Mouse (Mus musculus) forebrain, embryonic 12.5 days (tissue): Measurements from ENCODE around the gene Sox12. TPM values are rescaled to one million over a fixed set of nuclear protein-coding genes. Genes with fewer than 3 reads are reported as not detected.
A peak's percentile ranks its signal among the peaks of the same experiment; 100 is the strongest.

ENCODE experiments used
- ATAC-seq: fragments of 200-750 bp; cut with Nextera tagmentation; 2 replicates; pipeline ENCODE4 v1.8.0; 2017; ENCODE audit warnings: moderate TSS enrichment; ENCODE audit not compliant: low FRiP score
- H3K27ac ChIP-seq: fragments of 300-500 bp; sonication (generic); 2 replicates; pipeline ENCODE4 v1.5.1; 2016; ENCODE audit warnings: mild to moderate bottlenecking
- H3K27me3 ChIP-seq: fragments of 300-500 bp; sonication (generic); 2 replicates; pipeline ENCODE4 v1.6.1; 2016; ENCODE audit warnings: mild to moderate bottlenecking
- H3K36me3 ChIP-seq: fragments of 300-500 bp; sonication (generic); replicated peaks from 2 replicates; pipeline ENCODE4 v1.6.1; 2016; ENCODE audit warnings: mild to moderate bottlenecking
- H3K4me1 ChIP-seq: fragments of 300-500 bp; sonication (generic); 2 replicates; pipeline ENCODE4 v1.6.1; 2016
- H3K4me2 ChIP-seq: fragments of 300-500 bp; sonication (generic); 2 replicates; pipeline ENCODE4 v1.6.1; 2016; ENCODE audit warnings: mild to moderate bottlenecking, moderate library complexity
- H3K4me3 ChIP-seq: fragments of 300-500 bp; sonication (generic); replicated peaks from 2 replicates; pipeline ENCODE4 v1.5.1; 2016; ENCODE audit warnings: mild to moderate bottlenecking
- H3K9ac ChIP-seq: fragments of 300-500 bp; sonication (generic); 2 replicates; pipeline ENCODE4 v1.6.1; 2016; ENCODE audit warnings: mild to moderate bottlenecking
- H3K9me3 ChIP-seq: fragments of 300-500 bp; sonication (generic); 2 replicates; pipeline ENCODE4 v1.6.1; 2016
- WGBS: fragments of 180-500 bp; shearing (Covaris S2); methylation state at CpG from one replicate; pipeline ENCODE4 v1.1.7; 2016; 5-methylcytosine and 5-hydroxymethylcytosine counted together
- polyA plus RNA-seq: library from polyadenylated mRNA; unstranded; fragments of >200 nt; fragmentation: Nextera tagmentation; extraction: Ambion mirVana; gene quantifications from 2 replicates; pipeline ENCODE4 v1.2.1, GENCODE M21; 2016

Gene Sox12
- polyA plus RNA-seq, 1 experiment from 2014 or later = 19.3 TPM

DNA sequence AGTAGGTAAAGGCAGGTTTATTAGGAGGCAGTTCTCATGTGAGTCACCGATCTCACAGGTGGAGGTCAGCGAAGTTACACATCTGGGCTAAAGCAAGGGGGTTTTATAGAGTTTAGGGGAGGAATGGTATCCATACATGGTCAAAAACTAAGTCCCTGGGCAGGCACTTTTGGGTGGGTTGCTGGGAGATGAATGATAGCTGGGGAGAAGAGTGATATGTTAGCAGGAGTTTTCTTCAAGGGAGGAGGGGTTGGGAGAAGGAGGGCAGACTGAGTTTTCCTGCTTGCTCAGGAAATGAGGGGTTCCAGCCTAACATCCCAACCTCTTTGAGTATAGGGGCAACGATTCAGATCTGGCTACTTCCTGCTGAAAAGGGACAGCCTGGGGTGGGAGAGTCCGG lies 17.4 kb upstream of the Sox12 start, which contains the start of gene 6820408C15Rik:
TSS of gene 6820408C15Rik (plus strand) at position 301 of the 400 bp plus-strand sequence.
- no peak for ATAC-seq
- Histone ChIP-seq H3K27ac (peak within 1 kb of the TSS; percentile 96), H3K9ac (peak within 1 kb of the TSS; percentile 98), H3K27me3 (no peaks in the 10 kb centered on the region), H3K4me1 (peaks cover 32% of the 10 kb centered on the region), H3K9me3 (peaks cover 4% of the 10 kb centered on the region; the same call in 1 of the 2 replicates), H3K36me3 (no peaks in the 10 kb centered on the region; the same call in 1 of the 2 replicates), H3K4me2 (peak within 1 kb of the TSS; percentile 87), H3K4me3 (peak within 1 kb of the TSS; percentile 95)
- 30% methylated on average over 4 of the region's 4 CpGs for WGBS

DNA sequence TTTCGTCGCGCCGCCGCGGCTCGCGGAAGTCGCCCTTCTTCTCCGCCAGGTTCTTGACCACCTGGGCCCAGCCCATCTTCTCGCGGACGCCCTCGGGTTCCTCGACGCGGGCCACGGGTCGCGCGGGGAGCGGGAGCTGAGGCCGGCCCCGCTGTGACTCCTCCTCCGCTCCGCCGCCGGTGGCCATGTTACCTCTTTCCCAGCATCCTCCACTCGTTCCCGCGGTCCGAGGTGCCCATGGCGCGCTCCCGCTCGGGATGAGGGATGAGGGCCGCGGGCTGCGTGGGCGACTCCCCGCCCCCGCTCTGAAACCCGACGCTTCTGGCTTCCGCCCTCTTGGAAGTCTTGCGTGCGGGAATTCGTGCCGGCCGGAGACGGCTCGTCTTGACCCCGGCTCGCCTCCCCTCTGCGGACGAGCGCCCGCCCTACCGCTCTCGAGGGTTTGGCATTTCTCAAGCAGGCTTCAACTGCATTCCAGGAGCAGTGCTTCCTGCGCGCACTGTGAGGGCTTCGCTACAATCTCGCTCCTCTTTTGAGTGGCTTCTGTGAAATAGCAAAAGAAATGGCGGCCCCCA lies 16.8 kb upstream of the Sox12 start, which contains the start of gene Zcchc3:
TSS of gene Zcchc3 (minus strand) at position 437 of the 575 bp plus-strand sequence.
- Histone ChIP-seq H3K27ac (peak within 1 kb of the TSS; percentile 96), H3K36me3 (no peaks in the 10 kb centered on the region; the same call in 1 of the 2 replicates), H3K9ac (peak within 1 kb of the TSS; percentile 98), H3K4me1 (peaks cover 38% of the 10 kb centered on the region), H3K27me3 (no peaks in the 10 kb centered on the region), H3K9me3 (0 out of 2 replicates have a peak, but pooled peaks cover 4% of the 10 kb centered on the region), H3K4me2 (peak within 1 kb of the TSS; percentile 87), H3K4me3 (peak within 1 kb of the TSS; percentile 95)
- WGBS = under 1% methylated on average over 65 of the region's 65 CpGs
- peak; percentile 80 for ATAC-seq

DNA sequence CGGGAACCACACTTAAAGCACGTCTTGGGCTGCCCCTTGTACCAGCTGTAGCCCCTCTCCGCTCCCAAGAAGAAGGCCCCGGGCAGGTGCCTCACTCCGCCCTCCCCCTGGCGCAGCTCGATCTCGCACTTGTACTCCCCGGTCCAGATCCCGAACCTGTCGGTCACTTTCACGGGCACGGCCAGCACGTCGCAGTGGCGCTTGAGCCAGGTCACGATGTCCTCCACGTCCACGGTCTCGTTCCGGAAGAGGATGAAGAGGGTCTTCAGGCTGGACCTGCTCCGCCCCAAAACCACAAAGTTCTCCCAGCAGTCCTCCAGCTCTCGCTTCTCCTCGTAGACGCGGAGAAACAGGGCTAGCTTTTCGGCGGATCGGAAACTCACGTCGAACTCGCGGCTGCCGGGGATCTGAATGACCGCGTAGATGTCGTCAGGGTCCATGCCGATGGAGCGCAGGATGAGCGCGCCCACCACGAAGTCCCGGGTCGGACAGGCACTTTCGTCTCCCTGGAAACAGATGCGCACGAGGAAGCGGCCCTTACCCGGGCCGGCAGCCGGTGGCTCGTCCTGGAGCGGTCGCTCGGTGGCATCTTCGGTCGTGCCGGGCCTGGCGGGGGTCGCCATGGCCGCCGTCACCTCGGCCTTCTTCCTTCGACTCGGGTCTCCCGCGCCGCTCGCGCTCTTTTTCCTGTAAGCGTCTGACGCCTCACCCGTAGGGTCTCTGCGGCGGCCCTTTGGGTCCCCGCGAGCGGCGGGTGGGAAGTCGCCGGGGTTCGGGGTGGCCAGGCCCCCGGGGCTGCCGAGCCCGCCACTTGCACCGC lies 16.1 kb upstream of the Sox12 start:
- H3K9me3 ChIP-seq = 0 out of 2 replicates have a peak, but pooled peaks cover 4% of the 10 kb centered on the region
- peak overlapping the region; percentile 87 for H3K4me2 ChIP-seq
- under 1% methylated on average over 83 of the region's 86 CpGs for WGBS
- peak; percentile 17; the same call in 1 of the 2 replicates for ATAC-seq
- H3K4me1 ChIP-seq = peaks cover 41% of the 10 kb centered on the region
- peak overlapping the region; percentile 95 for H3K4me3 ChIP-seq
- H3K36me3 ChIP-seq = no peaks in the 10 kb centered on the region; the same call in 1 of the 2 replicates
- H3K27me3 ChIP-seq = no peaks in the 10 kb centered on the region
- H3K27ac ChIP-seq = peak overlapping the region; percentile 96
- H3K9ac ChIP-seq = peak overlapping the region; percentile 98

DNA sequence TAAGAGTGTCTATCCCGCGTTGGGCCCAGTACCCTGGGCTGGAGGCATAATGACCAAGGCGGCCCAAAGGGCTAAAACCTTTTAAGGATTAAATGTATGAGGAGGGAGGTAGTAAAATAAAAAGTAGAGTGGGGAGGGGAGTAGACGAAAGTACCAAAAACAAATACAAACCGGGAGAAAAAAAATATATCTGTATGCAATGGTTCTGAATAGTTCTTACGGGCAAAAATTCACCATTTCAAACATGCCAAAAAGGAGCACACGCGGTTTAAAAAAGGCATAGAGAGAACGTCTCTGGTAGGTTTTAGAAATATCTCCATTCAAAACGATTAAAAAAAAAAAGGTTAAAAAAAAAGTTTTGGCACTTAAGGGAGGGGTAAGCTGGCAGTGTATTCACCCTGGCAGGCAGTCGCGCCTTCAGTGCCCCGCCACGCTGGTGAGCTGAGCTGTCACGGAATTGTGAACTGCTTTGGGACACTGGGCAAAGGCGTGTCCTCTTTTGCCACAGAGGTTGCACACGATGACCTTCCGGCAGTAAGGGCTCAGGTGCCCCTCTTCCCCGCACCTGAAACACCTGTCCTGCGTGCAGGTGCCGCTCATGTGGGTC lies 15.4 kb upstream of the Sox12 start:
- peak overlapping the region; percentile 98 for H3K9ac ChIP-seq
- no peak for ATAC-seq
- H3K4me1 ChIP-seq = peaks cover 41% of the 10 kb centered on the region
- H3K36me3 ChIP-seq = no peaks in the 10 kb centered on the region; the same call in 1 of the 2 replicates
- peak overlapping the region; percentile 87 for H3K4me2 ChIP-seq
- peak overlapping the region; percentile 95 for H3K4me3 ChIP-seq
- H3K9me3 ChIP-seq = 0 out of 2 replicates have a peak, but pooled peaks cover 4% of the 10 kb centered on the region
- H3K27me3 ChIP-seq = no peaks in the 10 kb centered on the region
- WGBS = under 1% methylated on average over 21 of the region's 21 CpGs
- H3K27ac ChIP-seq = peak overlapping the region; percentile 96

DNA sequence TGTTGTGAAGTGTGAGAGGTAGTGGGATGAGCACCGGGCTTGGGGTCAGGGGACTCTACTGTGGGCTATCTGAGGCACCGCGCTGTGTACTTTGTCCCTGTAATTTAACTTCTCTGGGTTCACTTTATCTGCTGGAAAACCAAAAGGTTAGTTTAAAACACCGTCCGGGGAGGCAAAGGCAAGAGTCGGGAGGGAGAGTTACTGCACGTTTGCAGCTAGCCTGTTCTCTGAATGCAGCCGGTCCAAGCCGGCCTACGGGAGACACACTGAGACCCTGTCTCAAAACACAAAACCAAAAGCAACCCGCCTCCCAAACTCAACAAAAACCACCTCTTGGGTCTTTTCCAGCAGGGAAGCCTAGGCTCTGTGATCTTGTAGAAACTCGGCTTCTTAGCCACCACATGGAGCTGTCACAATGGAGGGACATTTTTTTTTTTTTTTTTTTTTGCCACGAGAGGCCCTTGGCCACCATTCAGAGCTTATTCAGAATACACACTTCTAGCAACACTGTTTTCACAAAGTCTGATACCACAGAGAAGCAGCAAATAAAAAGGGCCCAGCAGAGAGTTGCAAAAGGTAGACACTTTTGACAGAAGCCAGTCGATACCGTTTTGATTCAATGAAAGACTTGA lies 14.8 kb upstream of the Sox12 start:
- WGBS = 2% methylated on average over 15 of the region's 15 CpGs
- H3K4me3 ChIP-seq = peak overlapping the region; percentile 95
- peak overlapping the region; percentile 87 for H3K4me2 ChIP-seq
- H3K9ac ChIP-seq = peak overlapping the region; percentile 98
- no peak for ATAC-seq
- no peaks in the 10 kb centered on the region for H3K27me3 ChIP-seq
- no peaks in the 10 kb centered on the region; the same call in 1 of the 2 replicates for H3K36me3 ChIP-seq
- 0 out of 2 replicates have a peak, but pooled peaks cover 4% of the 10 kb centered on the region for H3K9me3 ChIP-seq
- peak overlapping the region; percentile 96 for H3K27ac ChIP-seq
- H3K4me1 ChIP-seq = peaks cover 41% of the 10 kb centered on the region

DNA sequence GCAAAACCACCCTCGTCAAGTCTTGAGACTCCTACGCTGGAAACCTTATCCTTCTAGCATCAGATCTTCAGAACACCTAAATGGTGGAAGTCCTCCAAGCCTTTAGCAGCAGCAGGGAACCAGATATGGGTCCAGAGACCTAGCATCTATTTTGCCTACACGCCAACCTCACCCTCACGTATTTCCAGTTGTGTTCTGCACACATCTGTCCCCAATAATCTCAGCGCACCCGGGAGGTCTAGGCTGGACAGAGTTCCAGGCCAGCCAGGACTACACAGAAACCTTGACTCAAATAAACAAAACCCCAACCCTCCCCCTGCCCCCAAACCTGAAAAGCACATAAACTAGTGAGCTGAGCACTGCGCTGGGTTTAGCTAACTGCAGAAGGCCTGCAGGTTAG lies 13.6 kb upstream of the Sox12 start:
- Histone ChIP-seq H3K4me3 (peak overlapping the region; percentile 95), H3K9me3 (0 out of 2 replicates have a peak, but pooled peaks cover 4% of the 10 kb centered on the region), H3K4me1 (peaks cover 44% of the 10 kb centered on the region), H3K27ac (peak overlapping the region; percentile 96), H3K27me3 (no peaks in the 10 kb centered on the region), H3K36me3 (no peaks in the 10 kb centered on the region; the same call in 1 of the 2 replicates), H3K9ac (peak overlapping the region; percentile 98), H3K4me2 (peak overlapping the region; percentile 87)
- WGBS = 3% methylated on average over 7 of the region's 7 CpGs
- ATAC-seq = no peak

DNA sequence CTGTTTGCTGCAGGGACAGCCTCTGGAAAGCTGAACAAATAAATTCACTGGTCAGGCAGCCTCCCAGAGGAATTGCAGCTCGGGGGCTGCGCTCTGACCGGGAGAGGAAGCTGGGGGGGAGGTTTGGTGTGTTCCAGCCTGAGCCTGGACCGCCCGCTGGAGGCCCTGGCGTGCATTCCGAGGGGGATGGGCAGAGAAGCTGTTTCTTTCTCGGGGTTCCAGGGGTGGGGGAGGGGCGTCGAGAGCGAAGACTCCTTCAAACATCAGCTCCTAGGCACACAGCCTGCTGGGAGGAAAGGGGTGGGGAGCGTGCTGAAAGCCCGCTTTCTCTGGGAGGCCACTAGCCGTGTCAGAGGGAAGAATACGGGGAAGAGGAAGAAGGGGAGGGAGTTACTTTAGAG lies 13.1 kb upstream of the Sox12 start:
- Histone ChIP-seq H3K4me2 (peak overlapping the region; percentile 87), H3K4me3 (peak overlapping the region; percentile 95), H3K9me3 (no peaks in the 10 kb centered on the region), H3K36me3 (no peaks in the 10 kb centered on the region; the same call in 1 of the 2 replicates), H3K27ac (peak overlapping the region; percentile 96), H3K4me1 (peaks cover 46% of the 10 kb centered on the region), H3K27me3 (no peaks in the 10 kb centered on the region), H3K9ac (peak overlapping the region; percentile 98)
- peak; percentile 81 for ATAC-seq
- 0% methylated on average over 14 of the region's 15 CpGs for WGBS

DNA sequence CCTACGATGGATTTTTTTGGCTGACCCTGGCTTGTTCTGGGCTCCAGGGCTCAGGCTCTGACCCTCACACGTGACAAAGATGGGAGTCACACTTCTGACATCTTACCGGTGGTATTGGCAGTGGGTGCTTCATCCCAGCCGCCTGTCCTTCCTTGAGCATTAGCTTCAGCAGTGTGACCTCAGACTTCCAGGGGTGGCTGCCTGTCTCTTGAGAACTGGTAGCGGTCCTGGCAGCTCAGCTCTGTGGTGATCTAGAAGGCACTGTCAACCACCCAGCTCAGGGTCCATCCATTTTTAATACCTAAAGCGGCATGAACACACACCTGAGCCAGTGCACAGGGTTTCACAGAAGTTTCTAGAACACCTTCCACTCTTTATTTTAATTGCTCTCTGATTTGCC lies 11.9 kb upstream of the Sox12 start:
- Histone ChIP-seq H3K4me3 (no peak overlapping the region), H3K27me3 (no peaks in the 10 kb centered on the region), H3K27ac (peak overlapping the region; percentile 96), H3K9ac (peak overlapping the region; percentile 18; the same call in 1 of the 2 replicates), H3K9me3 (no peaks in the 10 kb centered on the region), H3K4me1 (peaks cover 47% of the 10 kb centered on the region), H3K36me3 (no peaks in the 10 kb centered on the region), H3K4me2 (peak overlapping the region; percentile 87; the same call in 1 of the 2 replicates)
- no peak for ATAC-seq
- 82% methylated on average over 6 of the region's 6 CpGs for WGBS

DNA sequence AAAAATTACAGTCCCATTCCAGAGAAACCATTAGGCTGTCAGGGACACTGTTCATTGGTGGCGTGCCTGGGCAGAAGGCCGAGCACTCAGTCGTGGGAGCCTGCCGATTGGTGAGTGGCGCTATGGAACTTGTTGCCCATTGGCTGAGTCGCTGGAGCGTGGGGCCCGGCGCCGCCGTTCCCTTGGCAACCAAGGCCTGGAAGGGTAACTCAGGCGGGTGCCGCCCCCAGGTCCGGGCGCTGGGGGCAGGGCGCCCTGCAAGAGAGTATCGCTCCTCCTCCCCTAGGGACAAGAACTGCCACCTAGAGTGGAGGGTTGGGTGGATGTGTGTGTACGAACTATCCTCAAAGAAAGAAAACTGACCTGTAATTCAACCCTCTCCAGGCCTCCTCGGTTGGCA lies 8.3 kb upstream of the Sox12 start:
- peak overlapping the region; percentile 33 for H3K4me3 ChIP-seq
- no peaks in the 10 kb centered on the region for H3K36me3 ChIP-seq
- H3K9me3 ChIP-seq = no peaks in the 10 kb centered on the region
- peaks cover 31% of the 10 kb centered on the region for H3K4me1 ChIP-seq
- H3K27ac ChIP-seq = peak overlapping the region; percentile 83
- WGBS = under 1% methylated on average over 19 of the region's 19 CpGs
- H3K4me2 ChIP-seq = peak overlapping the region; percentile 60
- no peaks in the 10 kb centered on the region for H3K27me3 ChIP-seq
- peak overlapping the region; percentile 33; the same call in 1 of the 2 replicates for H3K9ac ChIP-seq
- ATAC-seq = peak; percentile 96

DNA sequence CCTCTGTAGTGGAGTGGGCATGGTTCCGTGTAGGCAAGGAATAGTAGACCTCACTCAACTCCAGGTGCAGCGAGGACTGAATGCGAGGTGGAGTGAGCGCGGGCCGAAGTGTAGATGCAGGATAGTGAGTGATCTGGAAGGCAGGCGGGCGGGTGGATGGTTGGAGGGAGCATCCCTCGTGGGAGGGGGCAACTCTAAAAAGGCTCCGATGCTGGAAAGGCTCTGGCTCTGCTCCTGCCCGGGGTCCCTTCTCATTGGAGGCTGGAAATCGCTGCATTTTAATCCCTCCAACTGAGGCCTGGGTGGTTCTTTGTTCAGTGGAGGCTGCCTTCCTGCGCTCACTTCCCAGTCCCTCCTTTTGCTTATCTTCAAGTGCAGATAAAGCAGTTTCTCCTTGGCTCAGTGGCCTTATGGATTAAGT lies 1.3 kb upstream of the Sox12 start:
- Histone ChIP-seq H3K36me3 (peaks cover 7% of the 10 kb centered on the region), H3K27ac (peak overlapping the region; percentile 99), H3K4me2 (peak overlapping the region; percentile 66), H3K27me3 (no peaks in the 10 kb centered on the region), H3K4me3 (peak overlapping the region; percentile 90), H3K9me3 (no peaks in the 10 kb centered on the region), H3K9ac (peak overlapping the region; percentile 97), H3K4me1 (peaks cover 37% of the 10 kb centered on the region)
- ATAC-seq = no peak; the same call in 1 of the 2 replicates
- 0% methylated on average over 13 of the region's 13 CpGs for WGBS

DNA sequence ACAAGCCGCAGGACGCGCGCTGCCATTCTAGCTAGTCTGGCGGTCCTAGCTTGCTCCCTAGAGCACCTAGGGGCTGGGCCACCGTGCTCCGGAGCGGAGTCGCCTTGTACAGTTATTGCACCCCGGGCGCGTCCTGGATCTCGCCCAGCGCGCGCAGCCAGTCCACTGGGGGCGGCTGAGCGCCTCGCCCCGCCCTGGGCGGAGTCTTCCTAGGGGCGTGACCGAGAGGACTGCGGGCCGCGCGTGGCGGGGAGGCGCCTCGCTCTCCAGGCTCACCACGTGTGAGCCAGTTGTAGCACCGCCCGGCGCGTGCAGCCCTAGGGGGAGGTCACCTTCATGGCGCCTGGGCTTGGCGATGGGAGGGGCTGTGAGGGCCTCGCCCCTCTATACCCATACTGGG lies 828 bp upstream of the Sox12 start:
- H3K36me3 ChIP-seq = peaks cover 7% of the 10 kb centered on the region
- H3K9ac ChIP-seq = peak overlapping the region; percentile 97
- no peaks in the 10 kb centered on the region for H3K27me3 ChIP-seq
- WGBS = under 1% methylated on average over 38 of the region's 38 CpGs
- H3K4me3 ChIP-seq = peak overlapping the region; percentile 90
- peak; percentile 78 for ATAC-seq
- H3K27ac ChIP-seq = peak overlapping the region; percentile 99
- H3K4me2 ChIP-seq = peak overlapping the region; percentile 66
- H3K9me3 ChIP-seq = no peaks in the 10 kb centered on the region
- H3K4me1 ChIP-seq = peaks cover 41% of the 10 kb centered on the region
